ENCODE assay signal across 8 mouse cellular contexts in genomic region chr9:79829842-79830800, GRCm38 (mm10). TPM values are rescaled to one million over a fixed set of nuclear protein-coding genes. Genes with fewer than 3 reads are reported as not detected.
A peak's percentile ranks its signal among the peaks of the same experiment; 100 is the strongest.
DNase-seq lines count a peak whose midpoint lies in the region; ATAC-seq lines count a peak whose summit lies in the region.

No protein-coding gene starts in this region.

- no peaks in the 10 kb centered on the region for H3K27me3 ChIP-seq in embryonic facial prominence, embryonic 15.5 days
- no peaks in the 10 kb centered on the region for H3K27me3 ChIP-seq in hindbrain, embryonic 10.5 days (ENCODE audit: insufficient read depth, poor library complexity, severe bottlenecking)
- peaks cover 6% of the 10 kb centered on the region for H3K27me3 ChIP-seq in midbrain, embryonic 10.5 days (ENCODE audit: low read depth, poor library complexity, severe bottlenecking)

- peak overlapping the region; percentile 15; the same call in 1 of the 2 replicates for H3K4me2 ChIP-seq in embryonic facial prominence, embryonic 15.5 days (replicated peaks)

- no peaks in the 10 kb centered on the region for H3K9me3 ChIP-seq in embryonic facial prominence, embryonic 15.5 days (replicated peaks)
- H3K9me3 ChIP-seq in hindbrain, embryonic 10.5 days, result no peaks in the 10 kb centered on the region
- no peaks in the 10 kb centered on the region for H3K9me3 ChIP-seq in midbrain, embryonic 10.5 days (replicated peaks)

- no peak overlapping the region for H3K9ac ChIP-seq in embryonic facial prominence, embryonic 15.5 days

- H3K4me1 ChIP-seq in embryonic facial prominence, embryonic 15.5 days, result no peaks in the 10 kb centered on the region
- H3K4me1 ChIP-seq in hindbrain, embryonic 10.5 days (replicated peaks), result peaks cover 43% of the 10 kb centered on the region
- peaks cover 62% of the 10 kb centered on the region for H3K4me1 ChIP-seq in midbrain, embryonic 10.5 days

- H3K4me3 ChIP-seq in embryonic facial prominence, embryonic 15.5 days (replicated peaks), result no peak overlapping the region
- H3K4me3 ChIP-seq in hindbrain, embryonic 10.5 days, result peak overlapping the region; percentile 44
- peak overlapping the region; percentile 53 for H3K4me3 ChIP-seq in midbrain, embryonic 10.5 days

- no peaks in the 10 kb centered on the region for H3K36me3 ChIP-seq in embryonic facial prominence, embryonic 15.5 days
- no peaks in the 10 kb centered on the region for H3K36me3 ChIP-seq in hindbrain, embryonic 10.5 days
- H3K36me3 ChIP-seq in midbrain, embryonic 10.5 days, result no peaks in the 10 kb centered on the region

- no peak for ATAC-seq in embryonic facial prominence, embryonic 15.5 days (ENCODE audit: insufficient number of reproducible peaks, low FRiP score, low TSS enrichment, low read depth)
- ATAC-seq in erythroblast, adult 5-6 weeks (replicated peaks; ENCODE audit: low FRiP score, poor library complexity, severe bottlenecking), result no peak

- no peak overlapping the region for H3K27ac ChIP-seq in embryonic facial prominence, embryonic 15.5 days (replicated peaks)
- H3K27ac ChIP-seq in hindbrain, embryonic 10.5 days, result peak overlapping the region; percentile 80
- peak overlapping the region; percentile 88 for H3K27ac ChIP-seq in midbrain, embryonic 10.5 days (replicated peaks)

- peak; percentile 20 for DNase-seq in MN1 (ENCODE audit: low spot score)
- DNase-seq in hindbrain, embryonic 10.5 days (ENCODE audit: low spot score), result no peak
- no peak for DNase-seq in midbrain, embryonic 10.5 days (ENCODE audit: low spot score)
- no peak for DNase-seq in yolk sac, embryonic 10.5 days (ENCODE audit: low spot score)
- DNase-seq in cerebellum, adult 9-11 months, result no peak
- DNase-seq in thymus, postnatal 10 days (ENCODE audit: low spot score in 2 of 2), result no peak

- 63% methylated on average over 23 of the region's 23 CpGs for WGBS in embryonic facial prominence, embryonic 15.5 days
- WGBS in hindbrain, embryonic 10.5 days, result 67% methylated on average over 23 of the region's 23 CpGs
- 48% methylated on average over 23 of the region's 23 CpGs for WGBS in midbrain, embryonic 10.5 days

RNA-seq across cellular contexts. Expression of gene Tmem30a, which starts 36.8 kb away (rescaled TPM):
- polyA plus RNA-seq in embryonic facial prominence, embryonic 15.5 days (2015; fragmentation: Nextera tagmentation; extraction: Ambion mirVana), result 65.1 and 68.5 TPM in 2 replicates
- polyA plus RNA-seq in hindbrain, embryonic 10.5 days (2016; fragmentation: Nextera tagmentation; extraction: Ambion mirVana), result 60.7 and 61.2 TPM in 2 replicates
- polyA plus RNA-seq in midbrain, embryonic 10.5 days (2016; fragmentation: Nextera tagmentation; extraction: Ambion mirVana), result 60.4 and 67.4 TPM in 2 replicates
- 32.4 and 34.6 TPM in 2 replicates for total RNA-seq in erythroblast, adult 5-6 weeks (2015; ENCODE audit: low replicate concordance)
- 40.3 and 44.6 TPM in 2 replicates for total RNA-seq in erythroblast, adult 5-6 weeks (2017; ENCODE audit: low replicate concordance)
